In genomic region chr1:86524619-86525498, GRCm38 (mm10) we compare ENCODE assay signal across 8 mouse cellular contexts. TPM values are rescaled to one million over a fixed set of nuclear protein-coding genes. Genes with fewer than 3 reads are reported as not detected.
DNase-seq lines count a peak whose midpoint lies in the region; ATAC-seq and TF ChIP-seq lines count a peak whose summit lies in the region.

No protein-coding gene starts in this region.

- H3K9me3 ChIP-seq in heart, embryonic 12.5 days (replicated peaks), result no peaks in the 10 kb centered on the region
- H3K9me3 ChIP-seq in kidney, postnatal 0 days (replicated peaks; ENCODE audit: low read length), result no peaks in the 10 kb centered on the region
- H3K9me3 ChIP-seq in liver, embryonic 11.5 days (ENCODE audit: control insufficient read depth, low read length), result no peaks in the 10 kb centered on the region
- no peaks in the 10 kb centered on the region for H3K9me3 ChIP-seq in stomach, embryonic 15.5 days

- TF ChIP-seq CTCF in kidney, postnatal 0 days (IDR thresholded peaks at IDR 0.05; ENCODE audit: low read depth), result peak; percentile 95

- H3K27ac ChIP-seq in heart, embryonic 12.5 days (ENCODE audit: poor library complexity, severe bottlenecking), result peak overlapping the region; percentile 99
- H3K27ac ChIP-seq in kidney, postnatal 0 days, result peak overlapping the region; percentile 100
- H3K27ac ChIP-seq in liver, embryonic 11.5 days (ENCODE audit: low read depth, low read length), result peak overlapping the region; percentile 99
- peak overlapping the region; percentile 100 for H3K27ac ChIP-seq in stomach, embryonic 15.5 days

- H3K4me3 ChIP-seq in heart, embryonic 12.5 days, result peak overlapping the region; percentile 90
- peak overlapping the region; percentile 89 for H3K4me3 ChIP-seq in kidney, postnatal 0 days (replicated peaks; ENCODE audit: low read depth, low read length)
- peak overlapping the region; percentile 85 for H3K4me3 ChIP-seq in liver, embryonic 11.5 days (ENCODE audit: low read depth, low read length)
- H3K4me3 ChIP-seq in stomach, embryonic 15.5 days (replicated peaks), result peak overlapping the region; percentile 89

- H3K36me3 ChIP-seq in heart, embryonic 12.5 days, result peaks cover 13% of the 10 kb centered on the region
- peaks cover 5% of the 10 kb centered on the region for H3K36me3 ChIP-seq in kidney, postnatal 0 days (ENCODE audit: insufficient read depth, low read length)
- H3K36me3 ChIP-seq in liver, embryonic 11.5 days (ENCODE audit: control insufficient read depth, insufficient read depth, low read length), result peaks cover 15% of the 10 kb centered on the region
- no peaks in the 10 kb centered on the region for H3K36me3 ChIP-seq in stomach, embryonic 15.5 days

- H3K9ac ChIP-seq in heart, embryonic 12.5 days, result peak overlapping the region; percentile 93
- H3K9ac ChIP-seq in kidney, postnatal 0 days (ENCODE audit: low read depth, low read length), result peak overlapping the region; percentile 92
- H3K9ac ChIP-seq in liver, embryonic 11.5 days (ENCODE audit: low read depth, low read length), result peak overlapping the region; percentile 100
- peak overlapping the region; percentile 22; the same call in 1 of the 2 replicates for H3K9ac ChIP-seq in stomach, embryonic 15.5 days

- H3K4me1 ChIP-seq in heart, embryonic 12.5 days (replicated peaks), result peaks cover 35% of the 10 kb centered on the region
- peaks cover 14% of the 10 kb centered on the region for H3K4me1 ChIP-seq in kidney, postnatal 0 days (replicated peaks; ENCODE audit: insufficient read depth, low read length)
- peaks cover 25% of the 10 kb centered on the region for H3K4me1 ChIP-seq in liver, embryonic 11.5 days (replicated peaks; ENCODE audit: control insufficient read depth, insufficient read depth, low read length)
- H3K4me1 ChIP-seq in stomach, embryonic 15.5 days, result peaks cover 23% of the 10 kb centered on the region

- WGBS in heart, embryonic 12.5 days, result 3% methylated on average over 53 of the region's 53 CpGs
- under 1% methylated on average over 53 of the region's 53 CpGs for WGBS in kidney, postnatal 0 days
- WGBS in liver, embryonic 11.5 days, result 2% methylated on average over 53 of the region's 53 CpGs
- WGBS in stomach, embryonic 15.5 days, result 1% methylated on average over 53 of the region's 53 CpGs

- DNase-seq in CD4-positive helper T cell, adult 2 months (ENCODE audit: low read depth, low spot score), result peak; percentile 97
- peak; percentile 99 for DNase-seq in brain, embryonic 18.5 days (ENCODE audit: low read depth, low spot score)
- peak; percentile 99 for DNase-seq in kidney, postnatal 0 days (ENCODE audit: low spot score)
- peak; percentile 99 for DNase-seq in liver, embryonic 11.5 days (ENCODE audit: low spot score)
- peak; percentile 99 for DNase-seq in natural killer cell, adult 2 months (ENCODE audit: low spot score in 2 of 2)

- peak overlapping the region; percentile 90 for H3K4me2 ChIP-seq in heart, embryonic 12.5 days
- peak overlapping the region; percentile 83 for H3K4me2 ChIP-seq in kidney, postnatal 0 days (ENCODE audit: low read length)
- peak overlapping the region; percentile 94 for H3K4me2 ChIP-seq in liver, embryonic 11.5 days
- H3K4me2 ChIP-seq in stomach, embryonic 15.5 days, result peak overlapping the region; percentile 94

- H3K27me3 ChIP-seq in heart, embryonic 12.5 days (replicated peaks), result no peaks in the 10 kb centered on the region
- H3K27me3 ChIP-seq in kidney, postnatal 0 days (ENCODE audit: insufficient read depth, low read length), result no peaks in the 10 kb centered on the region
- no peaks in the 10 kb centered on the region for H3K27me3 ChIP-seq in liver, embryonic 11.5 days (replicated peaks; ENCODE audit: control insufficient read depth, insufficient read depth, low read length)
- no peaks in the 10 kb centered on the region for H3K27me3 ChIP-seq in stomach, embryonic 15.5 days (replicated peaks)

- ATAC-seq in erythroid progenitor cell, adult 5-6 weeks (replicated peaks; ENCODE audit: low FRiP score, poor library complexity, severe bottlenecking), result peak; percentile 68
- ATAC-seq in heart, embryonic 12.5 days (ENCODE audit: insufficient number of reproducible peaks, low FRiP score), result peak; percentile 84
- peak; percentile 77 for ATAC-seq in kidney, postnatal 0 days (replicated peaks; ENCODE audit: low FRiP score, low read depth)
- ATAC-seq in liver, embryonic 11.5 days (replicated peaks; ENCODE audit: low FRiP score), result peak; percentile 65
- ATAC-seq in stomach, embryonic 15.5 days (ENCODE audit: insufficient read depth, low FRiP score, low read depth), result peak; percentile 70

RNA-seq across cellular contexts. Expression of gene Ptma, which starts 1.7 kb away (rescaled TPM):
- total RNA-seq in erythroid progenitor cell, adult 5-6 weeks (2015; ENCODE audit: low replicate concordance), result 1,278 and 1,332 TPM in 2 replicates
- total RNA-seq in erythroid progenitor cell, adult 5-6 weeks (2017; ENCODE audit: low replicate concordance), result 1,012 and 1,167 TPM in 2 replicates
- polyA plus RNA-seq in heart, embryonic 12.5 days (2016; fragmentation: Nextera tagmentation; extraction: Ambion mirVana), result 1,057 and 1,113 TPM in 2 replicates
- 2,429 and 2,697 TPM in 2 replicates for polyA plus RNA-seq in kidney, postnatal 0 days (2015; fragmentation: Nextera tagmentation; extraction: Ambion mirVana)
- 2,666 and 2,805 TPM in 2 replicates for polyA plus RNA-seq in liver, embryonic 11.5 days (2014; fragmentation: Nextera tagmentation; extraction: Ambion mirVana)
- 2,449 and 2,521 TPM in 2 replicates for polyA plus RNA-seq in stomach, embryonic 15.5 days (2015; fragmentation: Nextera tagmentation; extraction: Ambion mirVana)

RNA-seq across cellular contexts. Expression of gene Pde6d, which starts 57.6 kb away (rescaled TPM):
- total RNA-seq in erythroid progenitor cell, adult 5-6 weeks (2015; ENCODE audit: low replicate concordance), result 23.4 and 26.8 TPM in 2 replicates
- total RNA-seq in erythroid progenitor cell, adult 5-6 weeks (2017; ENCODE audit: low replicate concordance), result 4.3 and 13.6 TPM in 2 replicates
- 83.5 and 89.5 TPM in 2 replicates for polyA plus RNA-seq in heart, embryonic 12.5 days (2016; fragmentation: Nextera tagmentation; extraction: Ambion mirVana)
- 63.2 and 63.7 TPM in 2 replicates for polyA plus RNA-seq in kidney, postnatal 0 days (2015; fragmentation: Nextera tagmentation; extraction: Ambion mirVana)
- 48.1 and 52.1 TPM in 2 replicates for polyA plus RNA-seq in liver, embryonic 11.5 days (2014; fragmentation: Nextera tagmentation; extraction: Ambion mirVana)
- 53.7 and 59.4 TPM in 2 replicates for polyA plus RNA-seq in stomach, embryonic 15.5 days (2015; fragmentation: Nextera tagmentation; extraction: Ambion mirVana)

RNA-seq across cellular contexts. Expression of gene Cops7b, which starts 57.8 kb away (rescaled TPM):
- 1.7 and 10.5 TPM in 2 replicates for total RNA-seq in erythroid progenitor cell, adult 5-6 weeks (2015; ENCODE audit: low replicate concordance)
- 4.9 and 5.5 TPM in 2 replicates for total RNA-seq in erythroid progenitor cell, adult 5-6 weeks (2017; ENCODE audit: low replicate concordance)
- polyA plus RNA-seq in heart, embryonic 12.5 days (2016; fragmentation: Nextera tagmentation; extraction: Ambion mirVana), result 28.6 and 32.6 TPM in 2 replicates
- 27.9 and 28.6 TPM in 2 replicates for polyA plus RNA-seq in kidney, postnatal 0 days (2015; fragmentation: Nextera tagmentation; extraction: Ambion mirVana)
- 30.8 and 33.4 TPM in 2 replicates for polyA plus RNA-seq in liver, embryonic 11.5 days (2014; fragmentation: Nextera tagmentation; extraction: Ambion mirVana)
- 31.7 and 33.8 TPM in 2 replicates for polyA plus RNA-seq in stomach, embryonic 15.5 days (2015; fragmentation: Nextera tagmentation; extraction: Ambion mirVana)

Comparison
In these comparisons a context has a peak if more than half of its experiments do, and no peak if none do; other contexts are left out.
1. Peak in every context shown above with its lines: DNase-seq, ATAC-seq, H3K4me3 ChIP-seq and H3K27ac ChIP-seq.
2. H3K9ac ChIP-seq: peak in every context shown above with its lines; median percentile 100 in liver, embryonic 11.5 days; 93 in heart, embryonic 12.5 days; 92 in kidney, postnatal 0 days; 22 in stomach, embryonic 15.5 days.